Mouse (Mus musculus) liver, embryonic 11.5 days (tissue): ENCODE data around the gene Rab13. TPM values are rescaled to one million over a fixed set of nuclear protein-coding genes. Genes with fewer than 3 reads are reported as not detected.

ENCODE experiments used
- ATAC-seq: fragments of 200-750 bp; cut with Nextera tagmentation; replicated peaks from 2 replicates; pipeline ENCODE4 v1.8.0; 2017; ENCODE audit warnings: moderate number of reproducible peaks, mild to moderate bottlenecking, moderate TSS enrichment, moderate library complexity; ENCODE audit not compliant: low FRiP score
- DNase-seq: peaks from one replicate; pipeline ENCODE4 v3.0.0-alpha.2; 2017; ENCODE audit warnings: low spot score
- H3K27ac ChIP-seq: fragments of 300-500 bp; sonication (generic); 2 replicates; pipeline ENCODE4 v1.5.1; 2014; ENCODE audit warnings: mild to moderate bottlenecking, low read depth, low read length, control low read depth
- H3K27me3 ChIP-seq: fragments of 300-500 bp; sonication (generic); replicated peaks from 2 replicates; pipeline ENCODE4 v1.6.1; 2014; ENCODE audit warnings: low read length, mixed read lengths; ENCODE audit not compliant: control insufficient read depth, insufficient read depth
- H3K36me3 ChIP-seq: fragments of 300-500 bp; sonication (generic); 2 replicates; pipeline ENCODE4 v1.6.1; 2014; ENCODE audit warnings: mild to moderate bottlenecking, low read length, moderate library complexity, mixed read lengths; ENCODE audit not compliant: control insufficient read depth, insufficient read depth
- H3K4me1 ChIP-seq: fragments of 300-500 bp; sonication (generic); replicated peaks from 2 replicates; pipeline ENCODE4 v1.6.1; 2014; ENCODE audit warnings: low read length, mixed read lengths; ENCODE audit not compliant: control insufficient read depth, insufficient read depth
- H3K4me2 ChIP-seq: fragments of 300-500 bp; sonication (generic); 2 replicates; pipeline ENCODE4 v1.6.1; 2014; ENCODE audit warnings: mild to moderate bottlenecking, control low read depth, moderate library complexity
- H3K4me3 ChIP-seq: fragments of 300-500 bp; sonication (generic); 2 replicates; pipeline ENCODE4 v1.5.1; 2014; ENCODE audit warnings: low read depth, low read length, control low read depth
- H3K9ac ChIP-seq: fragments of 300-500 bp; sonication (generic); 2 replicates; pipeline ENCODE4 v1.6.1; 2014; ENCODE audit warnings: low read depth, low read length, control low read depth
- H3K9me3 ChIP-seq: fragments of 300-500 bp; sonication (generic); 2 replicates; pipeline ENCODE4 v1.6.1; 2016; ENCODE audit warnings: low read length, inconsistent platforms, mixed read lengths; ENCODE audit not compliant: control insufficient read depth
- WGBS: fragments of 180-500 bp; shearing (Covaris S2); extraction: QIAGEN DNeasy Blood & Tissue Kit; methylation state at CpG from one replicate; pipeline ENCODE4 v1.1.7; 2014; 5-methylcytosine and 5-hydroxymethylcytosine counted together
- polyA plus RNA-seq: library from polyadenylated mRNA; unstranded; fragments of >200 nt; fragmentation: Nextera tagmentation; extraction: Ambion mirVana; gene quantifications from 2 replicates; pipeline ENCODE4 v1.2.1, GENCODE M21; 2014

Rab13 gene
- 10.2 and 11.5 TPM in 2 replicates for polyA plus RNA-seq

DNA sequence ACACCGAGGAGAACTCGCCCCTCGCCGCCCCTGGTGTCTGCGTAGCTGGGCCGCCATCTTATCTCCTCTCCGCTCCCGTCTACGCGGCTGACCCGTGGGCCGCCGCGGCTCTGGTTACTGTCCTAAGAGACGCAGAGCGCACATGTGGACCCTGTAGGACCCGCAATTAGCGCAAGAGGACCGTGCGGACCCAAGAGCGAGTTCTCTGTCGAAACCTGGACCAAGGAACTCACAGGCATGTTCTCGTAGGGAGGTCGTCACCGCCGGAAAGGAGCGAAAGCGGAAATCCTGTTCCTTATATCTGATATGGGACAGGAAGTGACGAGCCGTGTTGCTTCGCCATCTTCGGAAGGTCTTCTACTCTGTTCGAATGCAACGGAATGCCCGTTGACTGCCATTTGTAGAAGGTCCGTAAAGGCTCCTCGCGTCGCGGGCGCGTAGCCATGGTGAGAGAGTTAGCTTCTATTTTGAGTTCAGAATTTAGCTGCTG lies at the start of gene Rab13, which contains the start of gene Rps27:
Rab13 (plus strand) TSS at position 319 of the 490 bp plus-strand sequence.
Rps27 (minus strand) TSS at position 275 of the 490 bp plus-strand sequence.
- H3K4me1 ChIP-seq = peaks cover 13% of the 10 kb centered on the region
- H3K4me3 ChIP-seq = peak within 1 kb of the TSS; percentile 82
- peaks cover 31% of the 10 kb centered on the region for H3K36me3 ChIP-seq
- H3K4me2 ChIP-seq = peak within 1 kb of the TSS; percentile 82
- H3K9ac ChIP-seq = peak within 1 kb of the TSS; percentile 94
- peak; percentile 92 for DNase-seq
- H3K9me3 ChIP-seq = no peaks in the 10 kb centered on the region
- WGBS = under 1% methylated on average over 42 of the region's 42 CpGs
- H3K27me3 ChIP-seq = no peaks in the 10 kb centered on the region
- H3K27ac ChIP-seq = peak within 1 kb of the TSS; percentile 86
- peak; percentile 91 for ATAC-seq

GRCm38 (mm10) chr3:90179566-90179965 lies 33.9 kb upstream of the Rab13 start:
- H3K4me3 ChIP-seq = no peak overlapping the region
- no peak overlapping the region for H3K9ac ChIP-seq
- no peaks in the 10 kb centered on the region for H3K27me3 ChIP-seq
- H3K4me2 ChIP-seq = no peak overlapping the region
- DNase-seq (no peak), ATAC-seq (no peak; the same call in 1 of the 2 replicates)
- no peak overlapping the region for H3K27ac ChIP-seq
- 69% methylated on average over 3 of the region's 3 CpGs for WGBS
- H3K4me1 ChIP-seq = no peaks in the 10 kb centered on the region
- H3K36me3 ChIP-seq = no peaks in the 10 kb centered on the region
- no peaks in the 10 kb centered on the region for H3K9me3 ChIP-seq

DNA sequence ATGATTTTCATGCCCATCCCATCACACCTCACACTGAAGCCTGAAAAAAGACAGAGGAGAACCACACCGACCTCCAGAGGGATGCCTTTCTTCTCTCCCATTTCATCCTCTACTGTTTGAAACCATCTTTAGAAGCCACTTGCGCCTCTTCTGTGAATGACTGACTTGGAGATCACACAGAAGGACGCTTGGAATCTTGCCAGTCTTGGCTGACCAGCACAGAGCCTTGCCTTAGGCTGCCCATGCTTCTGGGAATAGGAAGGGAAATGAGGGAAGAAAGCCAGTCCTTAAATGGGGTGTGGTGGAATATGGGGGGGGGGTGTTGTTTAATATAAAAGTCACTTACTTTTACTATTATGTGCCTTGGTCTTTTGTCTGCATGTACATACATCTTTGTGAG lies 29.9 kb upstream of the Rab13 start:
- Histone ChIP-seq H3K36me3 (no peaks in the 10 kb centered on the region), H3K4me1 (no peaks in the 10 kb centered on the region), H3K27me3 (no peaks in the 10 kb centered on the region), H3K9me3 (no peaks in the 10 kb centered on the region), H3K4me3 (no peak overlapping the region), H3K4me2 (no peak overlapping the region), H3K27ac (no peak overlapping the region), H3K9ac (no peak overlapping the region)
- DNase-seq (no peak), ATAC-seq (no peak)
- 64% methylated on average over 3 of the region's 3 CpGs for WGBS

GRCm38 (mm10) chr3:90190859-90191510 lies 22.5 kb upstream of the Rab13 start:
- H3K9ac ChIP-seq = no peak overlapping the region
- no peak overlapping the region for H3K27ac ChIP-seq
- no peaks in the 10 kb centered on the region for H3K9me3 ChIP-seq
- no peak overlapping the region for H3K4me3 ChIP-seq
- WGBS = 73% methylated on average over 11 of the region's 11 CpGs
- DNase-seq (no peak), ATAC-seq (no peak)
- H3K36me3 ChIP-seq = no peaks in the 10 kb centered on the region
- no peaks in the 10 kb centered on the region for H3K27me3 ChIP-seq
- no peak overlapping the region for H3K4me2 ChIP-seq
- H3K4me1 ChIP-seq = no peaks in the 10 kb centered on the region

DNA sequence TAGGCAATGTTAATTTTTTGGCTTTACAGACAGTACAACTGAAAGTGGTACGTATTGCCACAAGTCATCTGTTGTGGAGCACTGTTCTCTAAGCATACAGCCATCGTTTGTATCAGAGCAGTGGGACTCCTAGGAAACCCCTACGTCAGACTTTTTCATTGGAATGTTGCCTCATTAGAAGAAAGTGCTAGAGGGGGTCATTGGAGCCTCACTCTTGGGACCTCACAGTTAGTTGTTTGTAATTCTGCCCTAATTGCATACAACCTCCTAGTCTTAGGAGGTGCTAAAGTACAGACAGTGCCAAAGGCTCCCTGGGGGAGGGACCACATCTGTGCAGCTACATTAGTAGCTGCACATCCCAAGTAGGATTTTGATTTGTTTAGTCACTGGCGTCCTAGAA lies 18.7 kb upstream of the Rab13 start:
- Histone ChIP-seq H3K27me3 (no peaks in the 10 kb centered on the region), H3K9me3 (no peaks in the 10 kb centered on the region), H3K4me3 (no peak overlapping the region), H3K9ac (no peak overlapping the region), H3K4me2 (no peak overlapping the region), H3K27ac (no peak overlapping the region), H3K36me3 (no peaks in the 10 kb centered on the region), H3K4me1 (no peaks in the 10 kb centered on the region)
- ATAC-seq = no peak
- no peak for DNase-seq
- 67% methylated on average over 4 of the region's 4 CpGs for WGBS

DNA sequence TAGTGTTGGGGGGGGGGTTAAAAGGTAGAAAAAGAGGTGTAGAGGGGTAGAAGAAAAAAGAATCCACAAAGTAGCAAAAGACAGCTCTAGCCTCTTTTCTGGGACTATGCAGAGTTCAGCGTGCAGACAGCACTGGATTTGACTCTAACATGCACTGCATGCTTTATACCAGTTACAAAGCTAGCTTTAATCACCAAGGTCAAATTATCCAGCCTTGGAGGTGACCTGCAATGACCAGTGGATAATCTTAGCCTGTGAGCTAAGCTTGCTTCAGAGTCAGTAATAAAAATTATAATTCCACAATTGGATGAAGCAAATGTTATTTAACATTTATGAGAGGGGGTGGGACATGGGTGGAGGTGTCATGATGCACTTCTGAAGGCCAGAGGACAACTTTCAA lies 17.9 kb upstream of the Rab13 start:
- WGBS = 85% methylated on average over 1 of the region's 1 CpGs
- ATAC-seq = no peak

GRCm38 (mm10) chr3:90197548-90197947 lies 15.9 kb upstream of the Rab13 start:
- no peak overlapping the region for H3K4me3 ChIP-seq
- no peak overlapping the region for H3K27ac ChIP-seq
- no peak overlapping the region for H3K9ac ChIP-seq
- no peak for DNase-seq
- H3K9me3 ChIP-seq = no peaks in the 10 kb centered on the region
- 74% methylated on average over 1 of the region's 1 CpGs for WGBS
- no peaks in the 10 kb centered on the region for H3K27me3 ChIP-seq
- no peak for ATAC-seq
- H3K4me1 ChIP-seq = no peaks in the 10 kb centered on the region
- no peak overlapping the region for H3K4me2 ChIP-seq
- H3K36me3 ChIP-seq = no peaks in the 10 kb centered on the region

More for the DNA sequence above, 17.9 kb upstream of the Rab13 start:
- no peak overlapping the region for H3K4me2 ChIP-seq
- no peak overlapping the region for H3K9ac ChIP-seq
- H3K27ac ChIP-seq = no peak overlapping the region
- H3K4me3 ChIP-seq = no peak overlapping the region
- H3K36me3 ChIP-seq = no peaks in the 10 kb centered on the region
- no peaks in the 10 kb centered on the region for H3K4me1 ChIP-seq
- H3K9me3 ChIP-seq = no peaks in the 10 kb centered on the region
- H3K27me3 ChIP-seq = no peaks in the 10 kb centered on the region
- no peak for DNase-seq

GRCm38 (mm10) chr3:90202884-90203283 lies 10.6 kb upstream of the Rab13 start:
- Histone ChIP-seq H3K4me1 (no peaks in the 10 kb centered on the region), H3K36me3 (peaks cover 5% of the 10 kb centered on the region; the same call in 1 of the 2 replicates), H3K9me3 (no peaks in the 10 kb centered on the region), H3K9ac (no peak overlapping the region), H3K4me3 (no peak overlapping the region), H3K27me3 (no peaks in the 10 kb centered on the region), H3K4me2 (no peak overlapping the region), H3K27ac (no peak overlapping the region)
- DNase-seq (no peak), ATAC-seq (no peak)
- WGBS = 38% methylated on average over 1 of the region's 1 CpGs

DNA sequence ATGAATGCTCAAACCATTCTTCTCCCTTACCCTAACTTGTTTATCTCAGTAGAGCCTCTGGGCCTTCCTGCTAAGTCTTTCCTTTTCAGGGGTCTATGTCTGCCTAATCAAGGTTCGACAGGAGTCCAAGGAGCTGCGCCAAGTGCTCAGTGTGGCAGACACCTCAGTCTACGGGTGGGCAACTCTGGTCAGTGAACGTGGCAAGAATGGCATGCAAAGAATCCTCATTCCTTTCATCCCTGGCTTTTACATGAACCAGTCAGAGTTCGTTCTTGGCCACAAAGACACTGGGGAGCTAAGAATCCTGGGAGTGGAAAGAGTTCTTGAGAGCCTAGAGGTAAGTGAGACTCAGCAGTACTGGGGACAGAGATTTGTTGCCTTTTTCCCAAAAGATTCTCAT lies 9.9 kb upstream of the Rab13 start:
- ATAC-seq = no peak
- H3K36me3 ChIP-seq = peaks cover 12% of the 10 kb centered on the region; the same call in 1 of the 2 replicates

More for the DNA sequence above, 9.9 kb upstream of the Rab13 start:
- H3K4me1 ChIP-seq = 0 out of 2 replicates have a peak, but pooled peaks cover under 1% of the 10 kb centered on the region
- H3K4me3 ChIP-seq = no peak overlapping the region
- no peak overlapping the region for H3K9ac ChIP-seq
- 72% methylated on average over 5 of the region's 5 CpGs for WGBS
- H3K27me3 ChIP-seq = no peaks in the 10 kb centered on the region
- no peak overlapping the region for H3K27ac ChIP-seq
- no peaks in the 10 kb centered on the region for H3K9me3 ChIP-seq
- no peak for DNase-seq
- no peak overlapping the region for H3K4me2 ChIP-seq
